Mouse (Mus musculus): ENCODE measurements around the gene Cd7.
A peak's percentile ranks its signal among the peaks of the same experiment; 100 is the strongest.
"Not testable (repeated sequence)": the region's sequence is repeated elsewhere in the genome, so short reads cannot be mapped to it uniquely, and the experiment has no call there.

Gene Cd7

DNA sequence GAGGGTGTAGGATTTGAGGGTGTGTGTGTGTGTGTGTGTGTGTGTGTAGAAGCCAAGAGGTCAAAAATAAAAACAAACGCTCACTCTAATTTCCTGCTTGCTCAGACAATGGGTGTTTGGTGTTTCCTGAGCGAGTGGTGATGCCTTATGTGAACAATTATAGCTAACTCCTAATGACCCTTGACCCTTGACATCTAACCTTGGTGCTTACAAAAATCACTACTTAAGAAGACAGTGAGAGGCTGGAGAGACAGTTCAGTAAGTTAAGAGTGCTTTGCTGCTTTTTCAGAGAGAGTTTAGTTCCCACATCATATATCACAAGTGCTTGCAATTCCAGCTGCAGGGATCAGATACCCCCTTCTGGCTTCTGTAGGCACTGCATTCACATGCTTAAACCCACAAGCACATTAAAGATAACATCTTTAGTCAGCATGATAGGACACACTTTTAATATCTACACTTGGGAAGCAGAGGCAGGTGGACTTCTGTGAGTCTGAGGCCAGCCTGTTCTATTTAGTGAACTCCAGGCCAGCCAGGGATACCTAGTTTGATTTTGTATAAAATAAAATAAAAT lies 8.7 kb upstream of the Cd7 start:
- no peak for DNase-seq (ENCODE audit: low spot score)

DNA sequence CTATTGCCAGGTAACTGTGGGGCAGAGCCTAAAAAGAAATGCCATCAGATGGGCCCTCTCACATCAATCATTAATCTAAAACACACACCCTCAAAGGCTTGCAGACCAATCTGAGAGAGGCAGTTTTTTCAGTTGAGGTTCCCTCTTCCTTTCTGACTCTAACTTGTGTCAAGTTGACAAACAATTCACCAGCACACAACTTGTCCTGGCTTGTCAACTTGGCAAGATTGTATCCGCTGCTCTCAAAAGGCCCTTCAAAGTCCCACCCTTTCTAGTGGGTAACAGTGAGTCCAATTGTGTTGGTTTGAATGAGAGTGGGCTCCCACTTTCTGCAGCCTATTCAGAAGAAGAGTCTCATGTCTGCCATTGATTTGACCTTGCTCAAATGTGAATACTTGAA lies 6.1 kb upstream of the Cd7 start:
- no peak for DNase-seq (ENCODE audit: low spot score)

DNA sequence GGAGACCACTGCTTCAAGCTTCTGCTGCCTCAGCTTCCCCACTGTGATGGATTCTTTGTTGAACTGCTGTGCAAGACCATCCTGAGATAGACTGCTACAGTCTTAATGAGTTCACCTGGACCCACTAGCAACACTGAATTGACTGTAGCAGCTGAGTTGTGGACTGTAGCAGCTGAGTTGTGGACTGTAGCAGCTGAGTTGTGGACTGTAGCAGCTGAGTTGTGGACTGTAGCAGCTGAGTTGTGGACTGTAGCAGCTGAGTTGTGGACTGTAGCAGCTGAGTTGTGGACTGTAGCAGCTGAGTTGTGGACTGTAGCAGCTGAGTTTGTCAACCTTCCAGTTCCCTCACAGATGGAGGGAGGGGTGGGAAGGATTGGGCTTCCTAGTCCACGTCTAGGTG lies 3.8 kb upstream of the Cd7 start:
- DNase-seq (ENCODE audit: low spot score) = not testable (repeated sequence)

DNA sequence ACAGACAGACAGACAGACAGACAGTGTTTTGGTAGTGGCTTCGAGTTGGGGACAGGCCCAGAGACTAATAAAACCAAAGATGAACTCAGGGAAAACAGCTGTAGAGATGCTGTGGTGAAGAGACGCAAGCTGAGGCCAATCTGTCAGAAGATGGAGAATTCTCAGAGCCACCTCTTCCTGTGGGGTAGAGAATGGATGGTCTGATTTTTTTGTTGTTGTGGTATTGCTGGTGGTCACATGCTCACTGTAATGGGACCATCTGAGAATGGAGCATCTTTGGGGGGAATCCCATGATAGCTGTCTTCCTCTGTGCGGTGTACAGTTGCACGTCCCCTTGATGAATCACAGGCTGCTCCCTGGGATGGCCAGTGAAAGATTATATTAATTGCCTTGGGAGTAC lies 3.3 kb upstream of the Cd7 start:
- no peak for DNase-seq (ENCODE audit: low spot score)

DNA sequence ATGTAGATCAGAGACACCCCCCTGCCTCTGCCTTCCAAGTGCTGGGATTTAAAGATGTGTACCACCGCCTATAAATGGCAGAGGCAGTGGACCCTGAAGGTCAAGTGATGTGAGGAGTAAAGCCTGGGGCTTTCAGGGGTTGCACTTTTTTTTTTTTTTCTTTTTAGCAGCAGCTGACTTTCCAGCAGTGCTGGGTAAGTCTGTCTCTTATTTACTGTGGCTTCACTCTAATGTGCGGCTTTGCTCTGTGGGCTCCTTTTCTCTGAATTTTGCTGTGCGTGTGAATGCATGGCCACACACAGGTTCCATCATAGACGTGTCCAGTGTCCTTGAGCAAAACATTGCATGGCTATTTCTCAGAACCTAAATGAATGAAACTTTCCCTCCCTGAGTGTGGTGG lies 2.4 kb upstream of the Cd7 start:
- DNase-seq (ENCODE audit: low spot score) = no peak

DNA sequence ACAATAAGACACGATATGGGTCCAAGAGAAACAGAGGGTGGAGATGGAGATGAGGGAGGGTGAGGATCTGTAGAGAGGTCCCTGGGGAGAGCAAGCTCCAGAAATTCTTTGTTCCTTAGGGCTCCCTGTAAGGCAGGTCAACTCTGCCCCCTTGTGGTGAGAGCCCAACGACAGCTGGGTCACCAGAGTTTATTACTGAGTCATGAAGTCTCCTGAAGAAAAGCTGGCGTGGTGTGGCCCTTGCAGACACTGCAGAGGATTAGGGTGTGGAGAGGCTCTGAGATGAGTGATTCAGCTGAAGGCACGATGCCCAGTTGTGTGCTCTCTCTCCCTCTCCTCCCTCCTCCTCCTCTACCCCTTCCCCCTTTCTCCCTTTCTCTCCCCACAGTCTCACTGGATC lies 2.0 kb upstream of the Cd7 start:
- DNase-seq (ENCODE audit: low spot score) = peak; percentile 92

DNA sequence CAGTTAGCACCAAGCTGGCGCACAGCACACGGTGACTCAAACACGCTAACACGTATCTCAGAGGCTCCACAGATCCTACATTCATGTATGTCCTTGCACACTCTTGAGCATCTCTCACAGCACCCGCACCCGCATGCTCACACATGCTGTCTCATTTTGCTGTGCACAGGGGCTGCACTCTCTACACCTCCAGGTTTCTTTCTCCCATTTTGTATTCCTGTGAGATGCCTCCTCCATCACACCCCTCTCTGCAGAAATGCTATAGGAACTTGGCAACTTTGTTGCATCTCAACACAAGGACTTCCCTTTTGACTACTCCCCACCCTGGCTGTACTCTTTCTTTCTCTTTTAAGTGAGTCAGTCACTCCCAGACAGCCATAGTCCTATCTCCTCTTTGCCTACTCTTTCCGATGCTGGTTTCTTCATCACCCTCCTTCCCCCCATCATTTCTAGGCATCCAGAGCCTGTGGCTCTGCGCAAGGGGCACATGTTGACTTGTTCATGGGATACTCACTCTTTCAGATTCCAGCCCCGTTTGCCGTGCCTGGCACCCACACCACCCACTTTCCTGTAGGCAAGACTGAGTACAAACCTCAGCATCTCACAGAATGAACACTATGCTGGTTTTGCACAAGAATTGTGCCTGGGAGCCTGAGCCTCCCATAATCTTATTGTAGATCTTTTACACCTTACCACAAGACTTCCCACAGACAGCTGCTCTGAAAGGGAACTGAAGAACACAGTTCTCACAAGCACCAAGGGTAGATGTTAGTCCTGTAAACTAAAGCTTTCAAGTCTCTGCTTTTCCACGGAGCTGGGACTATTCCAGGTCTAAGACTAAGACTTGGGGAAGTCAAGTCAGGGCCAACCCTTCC lies 615 bp downstream of the Cd7 start:
- DNase-seq (ENCODE audit: low spot score) = no peak

DNA sequence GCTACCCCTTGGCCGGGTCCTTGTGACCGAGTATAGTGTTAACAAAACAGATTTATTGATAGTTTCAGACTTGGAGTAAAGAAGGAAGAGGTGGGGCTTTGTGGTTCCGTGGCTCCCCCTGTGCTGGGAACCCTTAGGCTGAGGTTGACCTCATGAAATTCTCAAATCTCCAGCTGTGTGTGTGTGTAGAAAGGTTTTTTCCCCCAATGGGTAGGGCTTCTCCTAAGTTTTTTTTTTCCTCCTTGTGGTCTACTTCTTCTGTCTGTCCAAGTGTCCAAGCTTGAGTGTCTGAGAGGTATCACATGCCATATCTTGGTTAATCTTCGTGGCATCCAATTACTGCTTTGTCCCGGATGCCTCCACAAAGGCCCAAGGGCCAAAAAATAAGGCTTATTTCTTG lies 6.1 kb downstream of the Cd7 start:
- no peak for DNase-seq (ENCODE audit: low spot score)

DNA sequence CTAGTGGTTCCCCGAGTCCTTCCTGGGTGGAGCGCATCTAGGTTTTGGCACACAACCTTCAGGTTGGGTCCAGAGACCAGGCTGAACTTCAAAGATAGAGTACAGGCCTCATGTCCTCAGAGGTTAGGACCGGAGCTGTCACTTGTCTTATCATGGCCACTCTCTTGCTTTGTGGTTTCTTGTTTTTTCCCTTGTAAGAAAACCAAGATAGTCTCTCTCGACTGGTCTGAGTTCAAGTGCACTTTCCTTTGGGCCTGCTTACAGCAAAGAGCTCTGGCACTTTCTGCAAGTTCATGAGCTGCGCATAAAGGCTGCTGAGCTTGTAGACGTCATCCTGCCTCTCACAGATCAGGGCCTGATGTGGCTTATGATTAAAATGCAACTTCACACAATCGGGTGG lies 12.0 kb downstream of the Cd7 start:
- no peak for DNase-seq (ENCODE audit: low spot score)

DNA sequence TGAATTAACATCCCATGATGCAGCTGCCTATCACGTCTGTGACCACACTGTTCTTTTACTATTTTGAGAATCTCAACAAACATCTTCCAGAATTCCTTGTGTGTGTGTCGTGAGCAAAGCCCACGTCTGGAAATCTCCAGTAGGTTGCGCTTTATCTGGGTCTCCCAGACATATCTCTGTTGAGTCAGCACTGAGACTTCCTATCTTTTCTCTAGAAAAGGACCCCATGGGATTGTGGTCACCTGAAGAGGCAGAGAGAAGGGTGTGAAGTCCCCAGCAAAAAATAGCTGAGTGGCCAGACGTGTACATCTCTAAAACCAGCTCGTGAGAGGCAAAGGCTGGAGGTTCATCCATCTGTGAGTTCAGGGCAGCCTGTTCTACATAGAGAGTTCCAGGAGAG lies 15.1 kb downstream of the Cd7 start:
- DNase-seq (ENCODE audit: low spot score) = no peak

DNA sequence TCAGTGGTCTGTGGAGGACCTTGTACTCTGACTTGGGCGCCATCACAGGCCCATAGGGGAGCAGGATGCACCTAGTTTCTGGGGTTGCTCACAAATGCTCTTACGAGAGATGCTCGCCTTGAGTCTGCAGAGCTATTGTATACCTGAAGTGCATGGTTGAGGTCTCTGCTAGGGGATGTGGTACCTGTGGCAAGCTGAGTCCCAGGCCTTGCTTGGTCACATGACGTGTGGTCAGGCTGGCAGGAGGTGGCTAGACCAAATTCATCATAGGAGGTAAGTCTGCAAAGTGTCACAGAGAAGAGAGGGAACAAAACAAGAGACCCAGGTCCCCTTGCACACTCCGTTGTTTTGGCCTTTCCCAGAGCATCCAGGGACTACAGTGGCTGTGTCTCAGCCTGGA lies 19.7 kb downstream of the Cd7 start:
- DNase-seq (ENCODE audit: low spot score) = no peak

DNA sequence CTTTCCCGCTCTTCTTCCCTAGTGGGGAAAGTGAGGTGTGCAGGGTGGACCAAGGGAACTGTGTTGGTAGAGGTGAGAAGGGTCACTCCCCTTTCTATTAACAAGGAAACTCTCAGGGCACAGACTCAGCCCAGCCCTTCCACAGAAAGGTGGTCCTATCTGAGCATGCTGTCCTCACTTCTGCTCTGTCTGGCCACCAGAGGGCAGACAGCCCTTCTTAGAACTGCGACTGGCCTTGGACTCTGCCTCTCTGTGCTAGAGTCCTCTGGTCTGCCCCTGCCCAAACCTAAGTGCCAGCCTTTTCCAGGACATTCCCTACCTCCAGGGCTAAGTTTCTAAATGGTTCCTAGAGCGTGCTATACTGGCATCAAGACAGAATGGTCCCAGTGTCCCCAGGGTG lies 21.5 kb downstream of the Cd7 start:
- peak; percentile 84 for DNase-seq (ENCODE audit: low spot score)

DNA sequence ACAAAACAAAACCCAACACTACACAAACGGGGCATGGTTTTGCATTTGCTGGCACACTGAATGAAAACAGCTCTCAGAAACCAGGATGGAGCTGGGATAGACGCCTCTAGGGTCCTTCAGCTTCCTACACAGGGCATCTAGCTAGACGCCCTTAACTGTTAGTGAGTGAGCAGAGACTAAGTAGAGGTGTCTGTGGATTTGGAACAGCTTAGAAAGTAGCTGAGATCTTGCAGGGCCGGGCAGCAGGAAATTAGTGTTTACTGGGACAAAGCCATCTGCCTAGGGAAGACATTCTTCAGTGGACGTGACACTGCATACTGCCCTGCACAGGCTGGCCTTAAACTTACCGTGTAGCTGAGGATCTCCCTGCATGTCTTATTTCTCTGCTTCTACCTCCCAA lies 23.7 kb downstream of the Cd7 start:
- no peak for DNase-seq (ENCODE audit: low spot score)

DNA sequence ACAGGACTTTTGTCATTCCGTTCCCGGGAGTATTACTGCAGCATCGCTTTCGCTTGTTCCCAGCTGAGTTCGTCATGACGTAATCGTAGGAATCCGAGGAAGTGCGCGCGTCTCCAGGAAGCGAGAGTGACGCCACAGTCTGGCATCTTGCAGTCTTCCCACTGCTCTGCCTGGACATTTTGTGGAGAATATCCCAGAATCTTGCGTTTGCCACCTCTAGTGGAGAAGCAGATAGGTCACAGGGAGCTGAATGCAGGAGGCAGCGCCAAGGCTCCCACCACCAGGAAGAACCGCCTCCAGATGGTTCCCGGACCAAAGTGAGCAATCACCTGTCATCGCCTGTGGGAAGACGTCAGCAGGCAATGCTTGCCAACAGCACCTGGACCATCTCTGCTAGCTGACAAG lies 24.3 kb downstream of the Cd7 start:
- no peak for DNase-seq (ENCODE audit: low spot score)

DNA sequence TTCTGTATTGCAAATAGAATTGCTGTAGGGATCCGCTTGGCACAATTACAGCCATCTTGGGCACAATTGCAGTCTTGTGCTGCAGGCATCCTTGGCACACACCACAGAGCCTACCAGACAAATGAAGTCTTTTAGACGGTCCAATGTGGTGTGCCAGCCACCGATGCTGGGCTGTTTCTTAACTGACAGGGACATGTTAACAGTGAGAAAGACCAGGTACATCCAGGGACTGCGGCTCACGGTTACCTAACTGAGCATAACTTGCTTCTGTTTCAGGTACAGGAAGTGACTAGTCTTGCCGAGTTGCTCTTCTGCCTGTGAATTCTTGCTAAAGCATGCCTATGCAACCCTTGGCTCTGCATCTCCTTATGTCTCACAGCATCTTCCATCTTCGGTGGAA lies 25.6 kb downstream of the Cd7 start:
- DNase-seq (ENCODE audit: low spot score) = no peak

DNA sequence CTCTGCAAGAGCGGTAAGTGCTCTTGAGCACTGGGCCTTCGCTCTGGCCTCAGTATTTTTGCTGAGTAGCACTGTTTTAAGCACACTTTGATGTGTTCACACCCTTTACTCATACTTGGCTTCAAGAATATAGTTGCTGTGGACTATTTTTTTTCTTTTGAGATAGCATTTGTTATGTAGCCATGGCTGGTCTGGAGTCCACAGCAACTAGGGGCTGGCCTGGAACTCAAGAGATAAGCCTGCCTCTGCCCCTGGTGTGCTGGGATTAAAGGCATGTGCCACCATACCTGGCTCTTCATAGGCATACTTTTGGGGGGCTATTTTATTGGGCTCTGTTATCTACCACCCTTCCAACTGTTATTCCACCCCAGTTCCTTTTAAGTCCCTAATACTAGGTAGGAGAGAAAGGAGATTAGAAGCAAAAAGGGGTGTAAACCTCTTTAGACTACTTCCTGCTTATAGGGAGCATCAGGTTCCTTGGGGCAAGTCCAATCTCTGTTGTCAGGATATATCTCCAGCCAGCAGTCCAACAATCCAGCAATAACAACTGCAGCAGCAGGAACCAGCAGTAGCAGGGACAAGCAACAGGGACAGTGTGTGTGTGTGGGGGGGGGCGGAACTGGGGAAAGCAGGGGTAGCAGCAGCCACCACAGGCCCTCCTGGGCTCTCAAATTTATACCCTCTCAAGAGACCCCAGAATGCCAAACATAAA lies 29.0 kb downstream of the Cd7 start:
- no peak for DNase-seq (ENCODE audit: low spot score)

DNA sequence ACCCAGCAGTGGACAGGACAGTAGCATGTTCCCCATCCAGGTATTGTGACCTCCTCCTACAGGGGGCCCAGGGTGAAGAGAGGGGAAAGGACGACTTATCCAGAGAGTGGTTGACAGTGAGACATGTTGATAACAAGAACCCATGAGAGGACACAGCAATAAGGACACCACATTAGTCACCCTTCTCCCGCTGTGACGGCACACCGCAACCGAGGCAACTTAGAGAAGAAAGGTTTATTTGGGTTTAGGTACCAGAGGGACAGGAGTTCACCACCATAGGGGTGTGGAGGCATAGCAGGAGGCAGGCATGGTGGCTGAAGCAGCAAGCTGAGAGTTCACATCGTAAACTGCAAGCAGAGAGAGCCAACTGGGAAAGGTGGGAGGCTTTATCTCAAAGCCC lies 33.0 kb downstream of the Cd7 start:
- DNase-seq (ENCODE audit: low spot score) = no peak

DNA sequence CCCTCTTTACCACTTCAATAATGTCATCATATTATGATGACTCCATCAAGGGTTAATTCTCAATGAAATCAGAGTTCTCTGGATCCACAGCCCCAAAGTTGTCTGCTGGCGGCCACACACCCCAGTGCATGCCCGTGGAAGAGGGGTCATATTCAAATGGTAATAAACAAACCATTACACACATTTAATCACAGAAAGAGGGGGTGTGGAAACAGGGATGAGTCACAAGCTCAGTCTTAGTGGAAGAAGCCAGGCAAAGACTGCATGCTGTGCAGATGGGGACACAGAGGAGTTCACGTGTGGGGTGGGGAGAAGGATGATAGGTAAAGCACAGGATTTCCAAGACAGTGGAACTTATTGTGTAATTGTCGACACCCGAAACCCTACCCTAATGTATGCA lies 34.9 kb downstream of the Cd7 start:
- no peak for DNase-seq (ENCODE audit: low spot score)

DNA sequence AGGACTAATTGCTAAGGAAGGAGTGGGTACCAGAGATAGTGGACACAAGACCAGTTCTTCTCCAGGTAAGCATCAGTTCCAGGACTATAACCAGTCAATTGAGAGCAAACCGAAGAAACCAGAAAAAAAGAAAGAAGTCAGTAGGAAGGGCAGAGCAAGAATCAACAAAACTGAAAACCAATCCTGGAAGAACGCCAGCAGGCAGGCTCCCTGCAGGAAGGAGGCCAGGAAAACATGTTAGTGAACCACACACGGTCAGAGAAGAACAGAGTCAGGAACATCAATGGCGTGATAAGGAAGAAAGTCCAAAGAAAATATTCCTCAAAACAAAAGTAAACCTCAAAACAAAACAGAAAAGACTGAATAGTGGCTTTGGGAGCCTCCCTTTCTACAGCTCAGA lies 37.3 kb downstream of the Cd7 start:
- DNase-seq (ENCODE audit: low spot score) = peak; percentile 59

DNA sequence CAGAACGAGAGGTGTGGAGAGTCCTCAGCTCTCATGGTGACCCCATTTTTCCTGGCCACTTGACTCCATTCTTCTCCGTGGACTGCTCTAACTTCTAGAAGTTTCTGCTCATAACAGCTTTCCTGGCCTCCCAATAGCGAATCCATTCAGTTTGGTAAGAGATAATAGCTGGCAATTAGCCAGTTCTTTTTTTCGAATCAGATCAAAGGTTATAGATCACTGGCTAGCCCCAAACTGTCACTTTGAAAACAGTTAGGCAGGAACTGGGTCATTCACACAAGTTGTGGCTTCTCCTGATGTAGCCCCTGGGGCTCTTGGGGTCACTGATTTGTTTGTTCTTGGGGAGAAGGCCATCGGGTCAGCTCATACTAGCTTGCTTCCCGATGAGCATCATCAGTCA lies 44.5 kb downstream of the Cd7 start:
- no peak for DNase-seq (ENCODE audit: low spot score)

DNA sequence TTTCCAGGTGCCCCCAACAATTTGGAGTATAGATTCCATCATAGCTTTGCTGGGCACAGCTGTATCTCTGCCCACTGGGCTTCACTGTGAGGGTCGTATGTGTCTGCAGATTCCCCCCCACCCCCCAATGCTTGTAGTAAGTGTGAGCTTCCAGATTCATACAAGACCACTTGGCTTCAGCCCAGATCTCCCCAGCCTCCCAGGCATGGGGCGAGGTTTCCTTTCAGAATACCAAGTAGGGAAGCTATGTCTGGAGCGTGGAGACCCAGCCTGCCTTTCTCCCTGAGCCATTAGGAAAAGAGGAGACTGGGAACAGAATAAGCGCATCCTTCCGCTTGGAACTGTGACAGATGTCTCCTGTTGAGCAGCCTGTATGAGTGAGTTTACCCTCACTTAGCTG lies 45.6 kb downstream of the Cd7 start:
- DNase-seq (ENCODE audit: low spot score) = no peak

DNA sequence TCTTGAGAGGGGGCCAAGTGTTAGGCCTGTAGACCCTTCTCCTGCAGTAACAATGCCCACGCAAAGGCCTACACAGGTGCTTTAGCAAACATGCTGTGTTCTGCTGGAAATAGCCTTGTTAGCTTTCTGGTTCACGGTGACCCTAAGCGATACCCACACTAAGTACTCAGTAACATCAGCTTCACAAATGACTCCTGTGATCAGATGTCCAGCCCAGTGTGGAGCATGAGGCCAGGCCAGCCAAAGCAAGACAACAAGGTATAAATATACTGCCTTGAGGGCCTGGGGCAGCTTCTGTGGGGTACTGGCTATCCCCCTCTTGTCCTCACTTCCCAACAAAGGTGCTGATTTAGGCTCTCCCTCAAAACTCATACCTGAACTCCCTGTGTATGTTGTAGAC lies 46.1 kb downstream of the Cd7 start:
- no peak for DNase-seq (ENCODE audit: low spot score)

DNA sequence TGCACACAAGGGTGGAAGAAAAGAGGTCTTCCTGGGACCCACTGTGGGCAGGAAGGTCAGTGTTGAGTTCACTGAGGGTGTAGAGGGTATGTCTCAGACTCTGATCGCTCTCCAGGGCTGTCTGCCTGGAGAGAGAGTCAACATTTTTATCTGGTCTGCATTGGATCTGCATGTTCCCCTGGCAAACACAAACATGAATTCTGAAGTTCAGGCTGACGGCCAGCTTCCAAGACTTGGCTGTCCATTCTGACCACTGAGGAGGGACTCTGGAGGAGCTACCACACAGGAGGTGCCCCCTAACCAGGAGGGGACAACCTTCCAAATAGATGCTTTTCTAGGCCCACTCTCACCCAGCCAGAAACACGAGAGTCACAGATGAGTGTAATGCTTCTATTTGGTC lies 47.4 kb downstream of the Cd7 start:
- DNase-seq (ENCODE audit: low spot score) = no peak
